Mouse (Mus musculus) stomach, embryonic 14.5 days (tissue): ENCODE measurements around the gene Cd101. TPM values are rescaled to one million over a fixed set of nuclear protein-coding genes. Genes with fewer than 3 reads are reported as not detected.

ENCODE experiments used
- ATAC-seq: fragments of 200-750 bp; cut with Nextera tagmentation; 2 replicates; pipeline ENCODE4 v1.8.0; 2017; ENCODE audit warnings: low read depth, moderate TSS enrichment; ENCODE audit not compliant: insufficient number of reproducible peaks, insufficient read depth, low FRiP score
- H3K27ac ChIP-seq: fragments of 300-500 bp; sonication (generic); 2 replicates; pipeline ENCODE4 v1.5.1; 2014; ENCODE audit warnings: mild to moderate bottlenecking, low read length, moderate library complexity, mixed read lengths
- H3K27me3 ChIP-seq: fragments of 300-500 bp; sonication (generic); 2 replicates; pipeline ENCODE4 v1.6.1; 2014; ENCODE audit warnings: low read length, control low read depth, mixed read lengths; ENCODE audit not compliant: control insufficient read depth, insufficient read depth
- H3K36me3 ChIP-seq: fragments of 300-500 bp; sonication (generic); 2 replicates; pipeline ENCODE4 v1.6.1; 2014; ENCODE audit warnings: mild to moderate bottlenecking, control low read depth, low read length, moderate library complexity, mixed read lengths; ENCODE audit not compliant: control insufficient read depth, insufficient read depth
- H3K4me1 ChIP-seq: fragments of 300-500 bp; sonication (generic); 2 replicates; pipeline ENCODE4 v1.6.1; 2014; ENCODE audit warnings: low read length, control low read depth, mixed read lengths; ENCODE audit not compliant: control insufficient read depth, insufficient read depth
- H3K4me2 ChIP-seq: fragments of 300-500 bp; sonication (generic); replicated peaks from 2 replicates; pipeline ENCODE4 v1.6.1; 2014; ENCODE audit warnings: low read depth, low read length, control low read depth
- H3K4me3 ChIP-seq: fragments of 300-500 bp; sonication (generic); 2 replicates; pipeline ENCODE4 v1.5.1; 2014; ENCODE audit warnings: low read depth, low read length, control low read depth
- H3K9ac ChIP-seq: fragments of 300-500 bp; sonication (generic); replicated peaks from 2 replicates; pipeline ENCODE4 v1.6.1; 2014; ENCODE audit warnings: low read depth, mild to moderate bottlenecking, control low read depth, low read length, moderate library complexity, mixed read lengths
- H3K9me3 ChIP-seq: fragments of 300-500 bp; sonication (generic); 2 replicates; pipeline ENCODE4 v1.6.1; 2016; ENCODE audit warnings: low read depth, low read length, control low read depth; ENCODE audit not compliant: control insufficient read depth
- WGBS: fragments of 180-500 bp; shearing (Covaris S2); extraction: QIAGEN DNeasy Blood & Tissue Kit; methylation state at CpG from one replicate; pipeline ENCODE4 v1.1.7; 2014; 5-methylcytosine and 5-hydroxymethylcytosine counted together
- polyA plus RNA-seq: library from polyadenylated mRNA; unstranded; fragments of >200 nt; fragmentation: Nextera tagmentation; extraction: Ambion mirVana; gene quantifications from 2 replicates; pipeline ENCODE4 v1.2.1, GENCODE M21; 2014

Gene Cd101
- polyA plus RNA-seq, 1 experiment from 2014 or later = not detected

- H3K36me3 ChIP-seq = no peaks in the 10 kb centered on the region; the same call in 1 of the 2 replicates
- no peak overlapping the region for H3K27ac ChIP-seq
- 100% methylated on average over 2 of the region's 2 CpGs for WGBS
- no peak overlapping the region for H3K4me3 ChIP-seq
- H3K27me3 ChIP-seq = no peaks in the 10 kb centered on the region
- peaks cover 8% of the 10 kb centered on the region for H3K4me1 ChIP-seq
- H3K9ac ChIP-seq = no peak overlapping the region
- H3K4me2 ChIP-seq = no peak overlapping the region
- ATAC-seq = no peak
- H3K9me3 ChIP-seq = no peaks in the 10 kb centered on the region
Measured at GRCm38 (mm10) chr3:101036001-101036400, 6.6 kb upstream of the Cd101 start.

- 87% methylated on average over 9 of the region's 9 CpGs for WGBS
- Histone ChIP-seq H3K27me3 (no peaks in the 10 kb centered on the region), H3K27ac (no peak overlapping the region), H3K4me3 (no peak overlapping the region), H3K4me1 (peaks cover 11% of the 10 kb centered on the region), H3K9me3 (no peaks in the 10 kb centered on the region), H3K36me3 (no peaks in the 10 kb centered on the region), H3K9ac (no peak overlapping the region), H3K4me2 (no peak overlapping the region)
- ATAC-seq = no peak
Measured at GRCm38 (mm10) chr3:101034509-101034908, 5.2 kb upstream of the Cd101 start.

GRCm38 (mm10) chr3:101033644-101034043 is 4.3 kb upstream of the Cd101 start:
- Histone ChIP-seq H3K4me3 (no peak overlapping the region), H3K27ac (no peak overlapping the region), H3K9me3 (no peaks in the 10 kb centered on the region), H3K9ac (no peak overlapping the region), H3K27me3 (no peaks in the 10 kb centered on the region), H3K4me1 (peaks cover 11% of the 10 kb centered on the region), H3K36me3 (no peaks in the 10 kb centered on the region), H3K4me2 (no peak overlapping the region)
- 40% methylated on average over 4 of the region's 4 CpGs for WGBS
- no peak for ATAC-seq

GRCm38 (mm10) chr3:101031456-101032142 is 2.2 kb upstream of the Cd101 start:
- Histone ChIP-seq H3K27ac (peak overlapping the region; percentile 15; the same call in 1 of the 2 replicates), H3K4me3 (no peak overlapping the region), H3K36me3 (no peaks in the 10 kb centered on the region), H3K4me1 (peaks cover 11% of the 10 kb centered on the region), H3K9ac (no peak overlapping the region), H3K4me2 (no peak overlapping the region), H3K9me3 (no peaks in the 10 kb centered on the region), H3K27me3 (no peaks in the 10 kb centered on the region)
- no peak for ATAC-seq
- WGBS = 45% methylated on average over 7 of the region's 7 CpGs

- no peak for ATAC-seq
- Histone ChIP-seq H3K27ac (no peak overlapping the region), H3K4me2 (no peak overlapping the region), H3K27me3 (no peaks in the 10 kb centered on the region), H3K36me3 (no peaks in the 10 kb centered on the region), H3K4me1 (peaks cover 11% of the 10 kb centered on the region), H3K9me3 (no peaks in the 10 kb centered on the region), H3K9ac (no peak overlapping the region), H3K4me3 (no peak overlapping the region)
- 91% methylated on average over 1 of the region's 1 CpGs for WGBS
Measured at GRCm38 (mm10) chr3:101030630-101031029, 1.3 kb upstream of the Cd101 start.

- Histone ChIP-seq H3K27me3 (no peaks in the 10 kb centered on the region), H3K4me3 (no peak overlapping the region), H3K4me2 (no peak overlapping the region), H3K4me1 (peaks cover 10% of the 10 kb centered on the region), H3K9me3 (no peaks in the 10 kb centered on the region), H3K9ac (no peak overlapping the region), H3K36me3 (no peaks in the 10 kb centered on the region), H3K27ac (no peak overlapping the region)
- 85% methylated on average over 1 of the region's 1 CpGs for WGBS
- no peak for ATAC-seq
Measured at GRCm38 (mm10) chr3:101026741-101027140, 2.6 kb downstream of the Cd101 start.

- Histone ChIP-seq H3K4me1 (no peaks in the 10 kb centered on the region), H3K9ac (no peak overlapping the region), H3K27ac (no peak overlapping the region), H3K9me3 (no peaks in the 10 kb centered on the region), H3K4me2 (no peak overlapping the region), H3K27me3 (no peaks in the 10 kb centered on the region), H3K36me3 (no peaks in the 10 kb centered on the region), H3K4me3 (no peak overlapping the region)
- ATAC-seq = no peak
- 87% methylated on average over 6 of the region's 6 CpGs for WGBS
Measured at GRCm38 (mm10) chr3:101022967-101023366, 6.4 kb downstream of the Cd101 start.

- Histone ChIP-seq H3K9ac (no peak overlapping the region), H3K36me3 (no peaks in the 10 kb centered on the region), H3K4me1 (no peaks in the 10 kb centered on the region), H3K9me3 (no peaks in the 10 kb centered on the region), H3K27ac (no peak overlapping the region), H3K4me3 (no peak overlapping the region), H3K4me2 (no peak overlapping the region), H3K27me3 (no peaks in the 10 kb centered on the region)
- 67% methylated on average over 8 of the region's 8 CpGs for WGBS
- no peak for ATAC-seq
Measured at GRCm38 (mm10) chr3:101021481-101022051, 7.8 kb downstream of the Cd101 start.

- ATAC-seq = no peak
- WGBS = 79% methylated on average over 5 of the region's 5 CpGs
- H3K9ac ChIP-seq = no peak overlapping the region
- no peaks in the 10 kb centered on the region for H3K4me1 ChIP-seq
- no peak overlapping the region for H3K4me3 ChIP-seq
- no peaks in the 10 kb centered on the region for H3K9me3 ChIP-seq
- no peak overlapping the region for H3K27ac ChIP-seq
- no peak overlapping the region for H3K4me2 ChIP-seq
- no peaks in the 10 kb centered on the region for H3K36me3 ChIP-seq
- no peaks in the 10 kb centered on the region for H3K27me3 ChIP-seq
Measured at GRCm38 (mm10) chr3:101021073-101021472, 8.3 kb downstream of the Cd101 start.
